Mouse (Mus musculus): ENCODE data around the gene Sox13. TPM values are rescaled to one million over a fixed set of nuclear protein-coding genes. Genes with fewer than 3 reads are reported as not detected.

Sox13 gene
- total and polyA plus RNA-seq, 2 experiments from 2014 or later: 3.3 to 17.3 TPM

- Histone ChIP-seq H3K4me3 (ENCODE audit: low read depth, low read length) (no peak overlapping the region), H3K4me1 (ENCODE audit: insufficient read depth, low read length) (no peaks in the 10 kb centered on the region), H3K9me3 (ENCODE audit: low read length) (no peaks in the 10 kb centered on the region), H3K27me3 (ENCODE audit: insufficient read depth, low read length) (no peaks in the 10 kb centered on the region), H3K4me2 (ENCODE audit: low read depth, low read length, poor library complexity, severe bottlenecking) (no peak overlapping the region), H3K27ac (ENCODE audit: low read depth, low read length) (no peak overlapping the region), H3K9ac (replicated peaks; ENCODE audit: low read length, poor library complexity, severe bottlenecking) (no peak overlapping the region), H3K36me3 (ENCODE audit: insufficient read depth, low read length) (0 out of 2 replicates have a peak, but pooled peaks cover 3% of the 10 kb centered on the region)
- ATAC-seq (ENCODE audit: low FRiP score) (no peak), DNase-seq (ENCODE audit: low spot score) (no peak)
- WGBS: 54% methylated on average over 12 of the region's 12 CpGs
- TF ChIP-seq CTCF (IDR thresholded peaks at IDR 0.05): no peak
Observed at GRCm38 (mm10) chr1:133382552-133383155, 41.5 kb downstream of the Sox13 start.

- WGBS: 3% methylated on average over 9 of the region's 9 CpGs
Observed at GRCm38 (mm10) chr1:133382008-133382407, 42.2 kb downstream of the Sox13 start.

GRCm38 (mm10) chr1:133380347-133381065 lies 43.7 kb downstream of the Sox13 start:
- Histone ChIP-seq H3K36me3 (ENCODE audit: insufficient read depth, low read length) (peaks cover 5% of the 10 kb centered on the region; the same call in 1 of the 2 replicates), H3K4me3 (ENCODE audit: low read depth, low read length) (no peak overlapping the region), H3K9me3 (ENCODE audit: low read length) (no peaks in the 10 kb centered on the region), H3K9ac (replicated peaks; ENCODE audit: low read length, poor library complexity, severe bottlenecking) (no peak overlapping the region), H3K27ac (ENCODE audit: low read depth, low read length) (no peak overlapping the region), H3K4me2 (ENCODE audit: low read depth, low read length, poor library complexity, severe bottlenecking) (no peak overlapping the region), H3K4me1 (ENCODE audit: insufficient read depth, low read length) (no peaks in the 10 kb centered on the region), H3K27me3 (ENCODE audit: insufficient read depth, low read length) (no peaks in the 10 kb centered on the region)
- WGBS: 63% methylated on average over 14 of the region's 14 CpGs
- peak; percentile 77 for DNase-seq (ENCODE audit: low spot score)
- peak; percentile 85 for TF ChIP-seq CTCF (IDR thresholded peaks at IDR 0.05)
- no peak for ATAC-seq (ENCODE audit: low FRiP score)

More at GRCm38 (mm10) chr1:133382008-133382407, 42.2 kb downstream of the Sox13 start:
- Histone ChIP-seq H3K27ac (ENCODE audit: low read depth, low read length) (no peak overlapping the region), H3K27me3 (ENCODE audit: insufficient read depth, low read length) (no peaks in the 10 kb centered on the region), H3K4me2 (ENCODE audit: low read depth, low read length, poor library complexity, severe bottlenecking) (no peak overlapping the region), H3K4me3 (ENCODE audit: low read depth, low read length) (no peak overlapping the region), H3K9me3 (ENCODE audit: low read length) (no peaks in the 10 kb centered on the region), H3K9ac (replicated peaks; ENCODE audit: low read length, poor library complexity, severe bottlenecking) (no peak overlapping the region), H3K4me1 (ENCODE audit: insufficient read depth, low read length) (no peaks in the 10 kb centered on the region), H3K36me3 (ENCODE audit: insufficient read depth, low read length) (peaks cover 4% of the 10 kb centered on the region; the same call in 1 of the 2 replicates)
- TF ChIP-seq CTCF (IDR thresholded peaks at IDR 0.05): peak; percentile 99
- ATAC-seq (ENCODE audit: low FRiP score): peak; percentile 39; the same call in 1 of the 2 replicates
- peak; percentile 86 for DNase-seq (ENCODE audit: low spot score)

- no peak for DNase-seq (ENCODE audit: low spot score)
- 68% methylated on average over 3 of the region's 3 CpGs for WGBS
- ATAC-seq (ENCODE audit: low FRiP score): no peak
- TF ChIP-seq CTCF (IDR thresholded peaks at IDR 0.05): no peak
- Histone ChIP-seq H3K36me3 (ENCODE audit: insufficient read depth, low read length) (peaks cover 5% of the 10 kb centered on the region; the same call in 1 of the 2 replicates), H3K4me2 (ENCODE audit: low read depth, low read length, poor library complexity, severe bottlenecking) (no peak overlapping the region), H3K9me3 (ENCODE audit: low read length) (no peaks in the 10 kb centered on the region), H3K27ac (ENCODE audit: low read depth, low read length) (no peak overlapping the region), H3K4me3 (ENCODE audit: low read depth, low read length) (no peak overlapping the region), H3K9ac (replicated peaks; ENCODE audit: low read length, poor library complexity, severe bottlenecking) (0 out of 2 replicates have a peak overlapping the region, but pooled peaks have one; percentile 1), H3K4me1 (ENCODE audit: insufficient read depth, low read length) (no peaks in the 10 kb centered on the region), H3K27me3 (ENCODE audit: insufficient read depth, low read length) (no peaks in the 10 kb centered on the region)
Observed at GRCm38 (mm10) chr1:133379986-133380320, 44.2 kb downstream of the Sox13 start.

GRCm38 (mm10) chr1:133379254-133379985 lies 44.8 kb downstream of the Sox13 start:
- 61% methylated on average over 10 of the region's 10 CpGs for WGBS
- no peak for DNase-seq (ENCODE audit: low spot score)
- H3K9me3 ChIP-seq (ENCODE audit: low read length): no peaks in the 10 kb centered on the region

More at GRCm38 (mm10) chr1:133379254-133379985, 44.8 kb downstream of the Sox13 start:
- Histone ChIP-seq H3K9ac (replicated peaks; ENCODE audit: low read length, poor library complexity, severe bottlenecking) (0 out of 2 replicates have a peak overlapping the region, but pooled peaks have one; percentile 1), H3K4me3 (ENCODE audit: low read depth, low read length) (no peak overlapping the region), H3K4me2 (ENCODE audit: low read depth, low read length, poor library complexity, severe bottlenecking) (no peak overlapping the region), H3K27me3 (ENCODE audit: insufficient read depth, low read length) (no peaks in the 10 kb centered on the region), H3K4me1 (ENCODE audit: insufficient read depth, low read length) (no peaks in the 10 kb centered on the region), H3K27ac (ENCODE audit: low read depth, low read length) (no peak overlapping the region), H3K36me3 (ENCODE audit: insufficient read depth, low read length) (peaks cover 8% of the 10 kb centered on the region; the same call in 1 of the 2 replicates)
- no peak for TF ChIP-seq CTCF (IDR thresholded peaks at IDR 0.05)
- ATAC-seq (ENCODE audit: low FRiP score): no peak

Data from midbrain, postnatal 0 days (tissue).